Mouse (Mus musculus): ENCODE data around the gene Kcnc3. TPM values are rescaled to one million over a fixed set of nuclear protein-coding genes. Genes with fewer than 3 reads are reported as not detected.

Kcnc3 gene
- polyA plus RNA-seq, 2 experiments: 0.23 to 2.7 TPM

GRCm38 (mm10) chr7:44653773-44654172 is 63.3 kb downstream of the Kcnc3 start:
- Histone ChIP-seq H3K9me3 (ENCODE audit: control insufficient read depth, low read length) (no peaks in the 10 kb centered on the region), H3K4me2 (replicated peaks; ENCODE audit: low read depth, low read length, severe bottlenecking) (no peak overlapping the region), H3K36me3 (ENCODE audit: control insufficient read depth, insufficient read depth, low read length) (no peaks in the 10 kb centered on the region), H3K4me1 (ENCODE audit: control insufficient read depth, insufficient read depth, low read length) (no peaks in the 10 kb centered on the region), H3K27ac (replicated peaks; ENCODE audit: low read depth, low read length) (no peak overlapping the region), H3K9ac (ENCODE audit: low read depth, low read length, severe bottlenecking) (no peak overlapping the region), H3K27me3 (ENCODE audit: control insufficient read depth, insufficient read depth, low read length) (no peaks in the 10 kb centered on the region), H3K4me3 (replicated peaks; ENCODE audit: low read length) (no peak overlapping the region)
- DNase-seq (ENCODE audit: low spot score) (no peak), ATAC-seq (ENCODE audit: low FRiP score, low read depth) (no peak)
- WGBS: 44% methylated on average over 8 of the region's 8 CpGs
- TF ChIP-seq POLR2A (IDR thresholded peaks at IDR 0.05; ENCODE audit: borderline replicate concordance, extremely low read depth, insufficient read depth, insufficient read length): no peak

Other genes with a start within 250 kb of the Kcnc3 start
- 3.3 and 3.8 TPM in 2 replicates for gene Syt3, start 206.6 kb upstream of the Kcnc3 start, polyA plus RNA-seq (2012; rRNA removed)
- gene Syt3, start 206.6 kb upstream of the Kcnc3 start, polyA plus RNA-seq (2014; fragmentation: Nextera tagmentation; extraction: Ambion mirVana): 2.2 and 4.6 TPM in 2 replicates
- gene 1700008O03Rik, start 204.8 kb upstream of the Kcnc3 start, polyA plus RNA-seq (2012; rRNA removed): 2.1 and 2.7 TPM in 2 replicates
- 0.67 and 0.73 TPM in 2 replicates for gene 1700008O03Rik, start 204.8 kb upstream of the Kcnc3 start, polyA plus RNA-seq (2014; fragmentation: Nextera tagmentation; extraction: Ambion mirVana)
- gene Lrrc4b, start 161.6 kb upstream of the Kcnc3 start, polyA plus RNA-seq (2012; rRNA removed): 15.3 and 23.0 TPM in 2 replicates
- 1.6 and 1.8 TPM in 2 replicates for gene Lrrc4b, start 161.6 kb upstream of the Kcnc3 start, polyA plus RNA-seq (2014; fragmentation: Nextera tagmentation; extraction: Ambion mirVana)
- gene Aspdh, start 125.3 kb upstream of the Kcnc3 start, polyA plus RNA-seq (2012; rRNA removed): 1.8 and 3.1 TPM in 2 replicates
- gene Aspdh, start 125.3 kb upstream of the Kcnc3 start, polyA plus RNA-seq (2014; fragmentation: Nextera tagmentation; extraction: Ambion mirVana): 0.37 and 0.58 TPM in 2 replicates
- 167 and 215 TPM in 2 replicates for gene Josd2, start 122.7 kb upstream of the Kcnc3 start, polyA plus RNA-seq (2012; rRNA removed)
- 78.9 and 81.5 TPM in 2 replicates for gene Josd2, start 122.7 kb upstream of the Kcnc3 start, polyA plus RNA-seq (2014; fragmentation: Nextera tagmentation; extraction: Ambion mirVana)
- 182 and 265 TPM in 2 replicates for gene Emc10, start 94.1 kb upstream of the Kcnc3 start, polyA plus RNA-seq (2012; rRNA removed)
- gene Emc10, start 94.1 kb upstream of the Kcnc3 start, polyA plus RNA-seq (2014; fragmentation: Nextera tagmentation; extraction: Ambion mirVana): 149 and 151 TPM in 2 replicates
- 19.8 and 21.5 TPM in 2 replicates for gene Fam71e1, start 94.1 kb upstream of the Kcnc3 start, polyA plus RNA-seq (2012; rRNA removed)
- 12.2 and 13.6 TPM in 2 replicates for gene Fam71e1, start 94.1 kb upstream of the Kcnc3 start, polyA plus RNA-seq (2014; fragmentation: Nextera tagmentation; extraction: Ambion mirVana)
- gene Mybpc2, start 66.0 kb upstream of the Kcnc3 start, polyA plus RNA-seq (2012; rRNA removed): 0.03 TPM in 2 replicates
- 0.06 and 0.15 TPM in 2 replicates for gene Mybpc2, start 66.0 kb upstream of the Kcnc3 start, polyA plus RNA-seq (2014; fragmentation: Nextera tagmentation; extraction: Ambion mirVana)
- gene Spib, start 58.6 kb upstream of the Kcnc3 start, polyA plus RNA-seq (2012; rRNA removed): 1.1 and 1.5 TPM in 2 replicates
- gene Spib, start 58.6 kb upstream of the Kcnc3 start, polyA plus RNA-seq (2014; fragmentation: Nextera tagmentation; extraction: Ambion mirVana): 0.43 and 0.59 TPM in 2 replicates
- gene Pold1, start 41.8 kb upstream of the Kcnc3 start, polyA plus RNA-seq (2012; rRNA removed): 102 and 133 TPM in 2 replicates
- gene Pold1, start 41.8 kb upstream of the Kcnc3 start, polyA plus RNA-seq (2014; fragmentation: Nextera tagmentation; extraction: Ambion mirVana): 62.1 and 63.1 TPM in 2 replicates
- gene Nr1h2, start 36.7 kb upstream of the Kcnc3 start, polyA plus RNA-seq (2012; rRNA removed): 88.9 and 117 TPM in 2 replicates
- 63.8 and 75.9 TPM in 2 replicates for gene Nr1h2, start 36.7 kb upstream of the Kcnc3 start, polyA plus RNA-seq (2014; fragmentation: Nextera tagmentation; extraction: Ambion mirVana)
- gene Napsa, start 18.3 kb upstream of the Kcnc3 start, polyA plus RNA-seq (2012; rRNA removed): 1.4 and 1.5 TPM in 2 replicates
- 2.2 and 2.3 TPM in 2 replicates for gene Napsa, start 18.3 kb upstream of the Kcnc3 start, polyA plus RNA-seq (2014; fragmentation: Nextera tagmentation; extraction: Ambion mirVana)
- gene Myh14, start 80.2 kb downstream of the Kcnc3 start, polyA plus RNA-seq (2012; rRNA removed): 1.7 and 2.5 TPM in 2 replicates
- gene Myh14, start 80.2 kb downstream of the Kcnc3 start, polyA plus RNA-seq (2014; fragmentation: Nextera tagmentation; extraction: Ambion mirVana): 3.7 and 4.8 TPM in 2 replicates
- not detected in 2 replicates for gene Izumo2, start 118.1 kb downstream of the Kcnc3 start, polyA plus RNA-seq (2012; rRNA removed)
- not detected in 2 replicates for gene Izumo2, start 118.1 kb downstream of the Kcnc3 start, polyA plus RNA-seq (2014; fragmentation: Nextera tagmentation; extraction: Ambion mirVana)
- gene Vrk3, start 157.7 kb downstream of the Kcnc3 start, polyA plus RNA-seq (2012; rRNA removed): 39.9 and 44.6 TPM in 2 replicates
- 28.8 and 30.9 TPM in 2 replicates for gene Vrk3, start 157.7 kb downstream of the Kcnc3 start, polyA plus RNA-seq (2014; fragmentation: Nextera tagmentation; extraction: Ambion mirVana)
- gene Zfp473, start 160.4 kb downstream of the Kcnc3 start, polyA plus RNA-seq (2012; rRNA removed): 1.1 and 1.6 TPM in 2 replicates
- gene Zfp473, start 160.4 kb downstream of the Kcnc3 start, polyA plus RNA-seq (2014; fragmentation: Nextera tagmentation; extraction: Ambion mirVana): 1.4 and 1.7 TPM in 2 replicates
- gene Nup62, start 225.4 kb downstream of the Kcnc3 start, polyA plus RNA-seq (2012; rRNA removed): 92.5 and 133 TPM in 2 replicates
- gene Nup62, start 225.4 kb downstream of the Kcnc3 start, polyA plus RNA-seq (2014; fragmentation: Nextera tagmentation; extraction: Ambion mirVana): 53.0 and 53.9 TPM in 2 replicates
- gene Il4i1, start 225.7 kb downstream of the Kcnc3 start, polyA plus RNA-seq (2012; rRNA removed): 0.87 and 1.0 TPM in 2 replicates
- 1.6 and 2.5 TPM in 2 replicates for gene Il4i1, start 225.7 kb downstream of the Kcnc3 start, polyA plus RNA-seq (2014; fragmentation: Nextera tagmentation; extraction: Ambion mirVana)
- 47.9 and 69.8 TPM in 2 replicates for gene Atf5, start 226.0 kb downstream of the Kcnc3 start, polyA plus RNA-seq (2012; rRNA removed)
- gene Atf5, start 226.0 kb downstream of the Kcnc3 start, polyA plus RNA-seq (2014; fragmentation: Nextera tagmentation; extraction: Ambion mirVana): 3.1 and 3.7 TPM in 2 replicates